Mouse (Mus musculus): ENCODE data around the gene Zfp213. TPM values are rescaled to one million over a fixed set of nuclear protein-coding genes. Genes with fewer than 3 reads are reported as not detected.
"Not testable (repeated sequence)": the region's sequence is repeated elsewhere in the genome, so short reads cannot be mapped to it uniquely, and the experiment has no call there.

The Zfp213 gene
- total RNA-seq, 2 experiments from 2014 or later, result 4.9 to 5.8 TPM

GRCm38 (mm10) chr17:23522941-23523732 lies 40.9 kb downstream of the Zfp213 start:
- intact Hi-C loops (cut with DNase I); DNase-seq: not testable (repeated sequence)

DNA sequence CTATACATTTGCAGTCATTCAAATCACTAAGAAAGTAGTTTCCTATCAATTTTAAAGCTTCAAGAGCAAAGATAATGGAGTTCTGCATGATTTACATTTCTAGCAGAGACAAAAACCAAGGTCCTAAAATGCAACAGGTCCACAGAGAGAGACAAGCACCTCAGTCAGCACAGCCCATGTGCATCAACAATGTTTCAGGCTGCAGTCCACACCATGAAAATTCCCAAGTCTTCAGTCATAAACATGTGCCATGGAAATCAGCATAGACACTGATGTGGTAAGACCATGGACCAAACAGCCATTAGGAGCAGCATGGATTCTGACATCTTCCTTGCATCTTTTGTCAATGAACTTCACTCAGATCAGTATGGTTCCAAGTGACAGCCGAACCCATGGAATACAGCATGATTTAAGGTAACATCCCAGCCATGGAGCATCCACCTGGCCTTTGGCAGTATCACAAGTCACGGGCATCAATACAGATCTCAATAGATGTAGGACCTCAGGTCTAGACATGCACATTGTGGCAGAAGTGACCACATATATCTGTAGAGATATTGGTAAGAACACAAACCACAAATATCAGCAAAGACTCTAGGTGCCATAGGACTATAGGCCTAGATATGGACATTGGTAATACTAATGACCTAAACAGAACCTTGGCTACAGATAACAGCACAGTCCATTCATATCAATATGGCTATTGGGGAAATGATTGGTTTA lies 45.2 kb downstream of the Zfp213 start:
- intact Hi-C loops (cut with DNase I), result no loop called here
- DNase-seq, result no peak

Other genes starting within 250 kb of the Zfp213 start
- gene Vmn2r115, start 220.5 kb downstream of the Zfp213 start, total RNA-seq (2021), result not detected
- gene Vmn2r116, start 179.6 kb downstream of the Zfp213 start, total RNA-seq (2021), result not detected
- gene Vmn2r117, start 84.5 kb downstream of the Zfp213 start, total RNA-seq (2021), result not detected
- gene Zfp13, start 35.2 kb upstream of the Zfp213 start, total RNA-seq (2021), result 1 to 10 TPM; 4.3 to 5.0 TPM
- not detected for gene Zscan10, start 36.6 kb upstream of the Zfp213 start, total RNA-seq (2021)
- under 1 TPM; 0.10 to 0.24 TPM for gene Mmp25, start 81.0 kb upstream of the Zfp213 start, total RNA-seq (2021)
- not detected for gene Bicdl2, start 96.3 kb upstream of the Zfp213 start, total RNA-seq (2021)
- gene Hcfc1r1, start 109.4 kb upstream of the Zfp213 start, total RNA-seq (2021), result 100 to 1,000 TPM; 186 to 198 TPM
- gene Thoc6, start 109.6 kb upstream of the Zfp213 start, total RNA-seq (2021), result 10 to 100 TPM; 13.5 to 15.9 TPM
- gene Tnfrsf12a, start 113.2 kb upstream of the Zfp213 start, total RNA-seq (2021), result 10 to 100 TPM; 43.8 to 76.5 TPM
- gene Cldn6, start 115.0 kb upstream of the Zfp213 start, total RNA-seq (2021), result not detected
- not detected for gene Cldn9, start 119.8 kb upstream of the Zfp213 start, total RNA-seq (2021)
- gene 1520401A03Rik, start 158.5 kb upstream of the Zfp213 start, total RNA-seq (2021), result not detected
- 1 to 10 TPM; 3.1 to 3.6 TPM for gene Pkmyt1, start 162.1 kb upstream of the Zfp213 start, total RNA-seq (2021)
- 10 to 100 TPM; 21.8 to 23.4 TPM for gene Paqr4, start 176.6 kb upstream of the Zfp213 start, total RNA-seq (2021)
- not detected for gene Kremen2, start 181.6 kb upstream of the Zfp213 start, total RNA-seq (2021)
- 10 to 100 TPM; 30.2 to 30.8 TPM for gene Flywch1, start 207.4 kb upstream of the Zfp213 start, total RNA-seq (2021)
- 1 to 10 TPM; 1.6 TPM for gene Flywch2, start 221.8 kb upstream of the Zfp213 start, total RNA-seq (2021)
- 100 to 1,000 TPM; 192 to 227 TPM for gene Srrm2, start 226.3 kb upstream of the Zfp213 start, total RNA-seq (2021)